Mouse (Mus musculus): ENCODE data around the gene Ifna7. TPM values are rescaled to one million over a fixed set of nuclear protein-coding genes. Genes with fewer than 3 reads are reported as not detected.
"Not testable (repeated sequence)": the region's sequence is repeated elsewhere in the genome, so short reads cannot be mapped to it uniquely, and the experiment has no call there.

The Ifna7 gene
- not detected in 2 replicates for polyA plus RNA-seq (2016; fragmentation: Nextera tagmentation; extraction: Ambion mirVana)

DNA sequence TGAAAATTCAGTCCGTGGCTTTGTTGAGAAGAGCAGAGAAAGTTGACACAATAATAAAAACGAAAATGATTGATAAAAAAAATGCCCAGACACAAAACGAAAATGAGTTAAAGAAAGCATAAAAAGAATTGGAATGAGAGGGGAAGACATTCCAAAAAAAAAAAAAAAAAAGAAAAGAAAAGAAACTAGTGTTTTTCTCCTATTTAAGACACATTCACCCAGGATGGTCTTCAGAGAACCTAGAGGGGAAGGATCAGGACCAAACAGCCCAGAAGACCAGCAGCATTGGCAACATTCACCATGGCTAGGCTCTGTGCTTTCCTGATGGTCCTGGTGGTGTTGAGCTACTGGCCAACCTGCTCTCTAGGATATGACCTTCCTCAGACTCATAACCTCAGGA lies at the start of gene Ifna7:
Ifna7 (plus strand) TSS at position 301 of the 400 bp plus-strand sequence.
- no peaks in the 10 kb centered on the region for H3K9me3 ChIP-seq
- no peak within 1 kb of the TSS for H3K9ac ChIP-seq (replicated peaks)
- H3K4me2 ChIP-seq = no peak within 1 kb of the TSS
- ATAC-seq (ENCODE audit: insufficient number of reproducible peaks, insufficient read depth, low FRiP score, low TSS enrichment, low read depth) = no peak
- 66% methylated on average over 3 of the region's 3 CpGs for WGBS
- no peaks in the 10 kb centered on the region; the same call in 1 of the 2 replicates for H3K27me3 ChIP-seq
- H3K4me1 ChIP-seq (replicated peaks) = no peaks in the 10 kb centered on the region
- no peak within 1 kb of the TSS for H3K27ac ChIP-seq
- no peak within 1 kb of the TSS for H3K4me3 ChIP-seq (replicated peaks)
- no peaks in the 10 kb centered on the region for H3K36me3 ChIP-seq

DNA sequence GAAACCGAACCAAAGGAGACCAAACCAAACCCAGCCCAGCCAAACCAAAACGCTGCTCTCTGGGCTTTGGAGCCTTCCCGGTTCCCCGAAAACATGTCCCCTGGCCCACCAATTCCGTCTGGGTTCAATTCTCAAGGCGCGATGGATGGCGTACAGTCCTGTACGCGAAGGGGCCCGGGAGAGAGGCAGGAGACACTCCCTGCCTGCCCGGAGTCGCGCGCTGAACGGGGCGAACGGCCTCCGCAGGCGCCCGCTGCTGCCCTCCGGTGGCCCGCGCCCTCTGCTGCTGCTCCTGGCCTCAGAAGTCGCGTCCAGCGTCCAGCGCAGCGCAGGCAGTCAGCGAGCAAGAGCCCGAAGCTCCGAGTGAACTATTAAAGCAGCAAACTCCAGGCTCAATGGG lies 42.5 kb upstream of the Ifna7 start, which contains the start of gene Gm13290:
Gm13290 (plus strand) TSS at position 301 of the 400 bp plus-strand sequence.
- H3K9me3 ChIP-seq; ATAC-seq (ENCODE audit: insufficient number of reproducible peaks, insufficient read depth, low FRiP score, low TSS enrichment, low read depth); H3K4me3 ChIP-seq (replicated peaks); H3K27ac ChIP-seq; H3K4me2 ChIP-seq; H3K27me3 ChIP-seq; H3K4me1 ChIP-seq (replicated peaks); H3K9ac ChIP-seq (replicated peaks); H3K36me3 ChIP-seq: not testable (repeated sequence)
- no CpG with 5 or more reads among the region's 32 CpGs for WGBS

DNA sequence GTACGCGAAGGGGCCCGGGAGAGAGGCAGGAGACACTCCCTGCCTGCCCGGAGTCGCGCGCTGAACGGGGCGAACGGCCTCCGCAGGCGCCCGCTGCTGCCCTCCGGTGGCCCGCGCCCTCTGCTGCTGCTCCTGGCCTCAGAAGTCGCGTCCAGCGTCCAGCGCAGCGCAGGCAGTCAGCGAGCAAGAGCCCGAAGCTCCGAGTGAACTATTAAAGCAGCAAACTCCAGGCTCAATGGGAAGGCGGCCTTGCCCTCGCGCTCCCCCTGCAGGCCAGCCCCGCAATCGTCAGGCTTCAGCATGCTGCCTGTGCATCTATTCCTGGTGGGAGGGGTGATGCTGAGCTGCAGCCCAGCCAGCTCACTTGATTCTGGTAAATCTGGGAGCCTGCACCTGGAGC lies 39.4 kb upstream of the Ifna7 start, which contains the start of gene Gm13289:
Gm13289 (plus strand) TSS at position 301 of the 400 bp plus-strand sequence.
- H3K36me3 ChIP-seq; H3K27me3 ChIP-seq; ATAC-seq (ENCODE audit: insufficient number of reproducible peaks, insufficient read depth, low FRiP score, low TSS enrichment, low read depth); H3K27ac ChIP-seq; H3K9me3 ChIP-seq; H3K4me2 ChIP-seq; H3K4me3 ChIP-seq (replicated peaks); H3K9ac ChIP-seq (replicated peaks); H3K4me1 ChIP-seq (replicated peaks): not testable (repeated sequence)
- WGBS = no CpG with 5 or more reads among the region's 29 CpGs

DNA sequence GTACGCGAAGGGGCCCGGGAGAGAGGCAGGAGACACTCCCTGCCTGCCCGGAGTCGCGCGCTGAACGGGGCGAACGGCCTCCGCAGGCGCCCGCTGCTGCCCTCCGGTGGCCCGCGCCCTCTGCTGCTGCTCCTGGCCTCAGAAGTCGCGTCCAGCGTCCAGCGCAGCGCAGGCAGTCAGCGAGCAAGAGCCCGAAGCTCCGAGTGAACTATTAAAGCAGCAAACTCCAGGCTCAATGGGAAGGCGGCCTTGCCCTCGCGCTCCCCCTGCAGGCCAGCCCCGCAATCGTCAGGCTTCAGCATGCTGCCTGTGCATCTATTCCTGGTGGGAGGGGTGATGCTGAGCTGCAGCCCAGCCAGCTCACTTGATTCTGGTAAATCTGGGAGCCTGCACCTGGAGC lies 36.5 kb upstream of the Ifna7 start, which contains the start of gene Gm13272:
Gm13272 (plus strand) TSS at position 301 of the 400 bp plus-strand sequence.
- H3K27me3 ChIP-seq; H3K9ac ChIP-seq (replicated peaks): not testable (repeated sequence)

DNA sequence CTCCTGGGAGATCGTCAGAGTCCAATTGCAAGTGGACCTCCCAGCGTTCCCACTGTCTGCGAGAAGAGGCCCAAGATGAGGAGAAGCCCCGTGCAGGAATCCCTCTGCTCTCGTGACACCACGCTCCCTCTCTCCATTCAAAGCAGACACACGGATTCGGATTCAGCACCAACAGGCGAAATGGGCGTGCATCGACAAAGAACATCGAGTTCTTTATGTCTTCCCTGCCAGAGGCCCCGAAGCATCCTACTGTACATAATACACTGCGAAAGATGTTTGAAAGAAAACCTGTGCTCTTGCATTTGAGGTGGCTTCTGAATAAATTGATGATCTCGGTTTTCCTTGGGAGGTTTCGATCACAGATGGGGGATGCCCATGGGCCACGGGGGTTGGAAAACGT lies 35.7 kb upstream of the Ifna7 start:
- not testable (repeated sequence) for H3K36me3 ChIP-seq; ATAC-seq (ENCODE audit: insufficient number of reproducible peaks, insufficient read depth, low FRiP score, low TSS enrichment, low read depth); H3K27ac ChIP-seq; H3K4me2 ChIP-seq; H3K4me1 ChIP-seq (replicated peaks); H3K9ac ChIP-seq (replicated peaks); H3K9me3 ChIP-seq; H3K27me3 ChIP-seq; H3K4me3 ChIP-seq (replicated peaks)
- WGBS = 53% methylated on average over 16 of the region's 18 CpGs

More for the DNA sequence above, 36.5 kb upstream of the Ifna7 start, which contains the start of gene Gm13272:
- H3K27ac ChIP-seq; H3K4me2 ChIP-seq; H3K4me3 ChIP-seq (replicated peaks); ATAC-seq (ENCODE audit: insufficient number of reproducible peaks, insufficient read depth, low FRiP score, low TSS enrichment, low read depth); H3K36me3 ChIP-seq; H3K4me1 ChIP-seq (replicated peaks); H3K9me3 ChIP-seq: not testable (repeated sequence)
- no CpG with 5 or more reads among the region's 29 CpGs for WGBS

DNA sequence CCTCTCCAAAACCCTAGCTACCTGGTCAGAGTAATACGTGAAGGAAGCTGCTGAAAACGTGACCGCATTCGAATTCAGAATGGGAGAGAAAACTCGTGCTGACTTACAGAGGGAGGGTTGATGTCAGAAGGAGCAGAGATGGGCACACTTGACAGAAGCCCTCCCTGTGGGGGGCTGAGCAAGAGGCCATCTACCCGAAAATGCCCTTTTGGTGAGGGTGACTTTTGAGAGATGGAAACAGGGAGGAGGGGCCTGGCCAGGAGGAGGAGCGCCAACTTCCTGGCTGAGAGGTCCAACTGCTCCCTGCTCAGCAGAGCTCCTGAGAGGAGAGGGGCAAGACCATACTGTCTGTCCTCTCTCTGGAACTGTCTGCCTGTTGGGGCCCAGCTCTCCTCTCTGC lies 34.2 kb upstream of the Ifna7 start, which contains the start of gene Ifnz:
Ifnz (plus strand) TSS at position 301 of the 400 bp plus-strand sequence.
- not testable (repeated sequence) for H3K9me3 ChIP-seq; H3K4me1 ChIP-seq (replicated peaks); H3K27me3 ChIP-seq; H3K9ac ChIP-seq (replicated peaks); ATAC-seq (ENCODE audit: insufficient number of reproducible peaks, insufficient read depth, low FRiP score, low TSS enrichment, low read depth); H3K36me3 ChIP-seq; H3K27ac ChIP-seq
- WGBS = 12% methylated on average over 5 of the region's 7 CpGs
- Histone ChIP-seq H3K4me3 (replicated peaks) (peak within 1 kb of the TSS; percentile 25; the same call in 1 of the 2 replicates), H3K4me2 (peak within 1 kb of the TSS; percentile 45)

DNA sequence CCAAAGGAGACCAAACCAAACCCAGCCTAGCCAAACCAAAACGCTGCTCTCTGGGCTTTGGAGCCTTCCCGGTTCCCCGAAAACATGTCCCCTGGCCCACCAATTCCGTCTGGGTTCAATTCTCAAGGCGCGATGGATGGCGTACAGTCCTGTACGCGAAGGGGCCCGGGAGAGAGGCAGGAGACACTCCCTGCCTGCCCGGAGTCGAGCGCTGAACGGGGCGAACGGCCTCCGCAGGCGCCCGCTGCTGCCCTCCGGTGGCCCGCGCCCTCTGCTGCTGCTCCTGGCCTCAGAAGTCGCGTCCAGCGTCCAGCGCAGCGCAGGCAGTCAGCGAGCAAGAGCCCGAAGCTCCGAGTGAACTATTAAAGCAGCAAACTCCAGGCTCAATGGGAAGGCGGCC lies 33.7 kb upstream of the Ifna7 start:
- H3K9me3 ChIP-seq; H3K36me3 ChIP-seq; H3K9ac ChIP-seq (replicated peaks); H3K27ac ChIP-seq; H3K27me3 ChIP-seq; H3K4me1 ChIP-seq (replicated peaks); ATAC-seq (ENCODE audit: insufficient number of reproducible peaks, insufficient read depth, low FRiP score, low TSS enrichment, low read depth): not testable (repeated sequence)
- Histone ChIP-seq H3K4me2 (peak overlapping the region; percentile 45), H3K4me3 (replicated peaks) (peak overlapping the region; percentile 25; the same call in 1 of the 2 replicates)
- WGBS = 2% methylated on average over 19 of the region's 31 CpGs

DNA sequence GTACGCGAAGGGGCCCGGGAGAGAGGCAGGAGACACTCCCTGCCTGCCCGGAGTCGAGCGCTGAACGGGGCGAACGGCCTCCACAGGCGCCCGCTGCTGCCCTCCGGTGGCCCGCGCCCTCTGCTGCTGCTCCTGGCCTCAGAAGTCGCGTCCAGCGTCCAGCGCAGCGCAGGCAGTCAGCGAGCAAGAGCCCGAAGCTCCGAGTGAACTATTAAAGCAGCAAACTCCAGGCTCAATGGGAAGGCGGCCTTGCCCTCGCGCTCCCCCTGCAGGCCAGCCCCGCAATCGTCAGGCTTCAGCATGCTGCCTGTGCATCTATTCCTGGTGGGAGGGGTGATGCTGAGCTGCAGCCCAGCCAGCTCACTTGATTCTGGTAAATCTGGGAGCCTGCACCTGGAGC lies 30.6 kb upstream of the Ifna7 start, which contains the start of gene Gm13276:
Gm13276 (plus strand) TSS at position 301 of the 400 bp plus-strand sequence.
- not testable (repeated sequence) for H3K9ac ChIP-seq (replicated peaks); H3K27me3 ChIP-seq; H3K4me1 ChIP-seq (replicated peaks); H3K36me3 ChIP-seq; H3K4me2 ChIP-seq; H3K4me3 ChIP-seq (replicated peaks); ATAC-seq (ENCODE audit: insufficient number of reproducible peaks, insufficient read depth, low FRiP score, low TSS enrichment, low read depth); H3K9me3 ChIP-seq; H3K27ac ChIP-seq
- WGBS = no CpG with 5 or more reads among the region's 27 CpGs

DNA sequence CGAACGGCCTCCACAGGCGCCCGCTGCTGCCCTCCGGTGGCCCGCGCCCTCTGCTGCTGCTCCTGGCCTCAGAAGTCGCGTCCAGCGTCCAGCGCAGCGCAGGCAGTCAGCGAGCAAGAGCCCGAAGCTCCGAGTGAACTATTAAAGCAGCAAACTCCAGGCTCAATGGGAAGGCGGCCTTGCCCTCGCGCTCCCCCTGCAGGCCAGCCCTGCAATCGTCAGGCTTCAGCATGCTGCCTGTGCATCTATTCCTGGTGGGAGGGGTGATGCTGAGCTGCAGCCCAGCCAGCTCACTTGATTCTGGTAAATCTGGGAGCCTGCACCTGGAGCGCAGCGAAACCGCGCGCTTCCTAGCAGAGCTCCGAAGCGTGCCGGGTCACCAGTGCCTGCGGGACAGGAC lies 27.6 kb upstream of the Ifna7 start, which contains the start of gene Gm13277:
Gm13277 (plus strand) TSS at position 231 of the 400 bp plus-strand sequence.
- WGBS = 0% methylated on average over 4 of the region's 28 CpGs
- not testable (repeated sequence) for H3K9ac ChIP-seq (replicated peaks); H3K36me3 ChIP-seq; H3K4me3 ChIP-seq (replicated peaks); H3K9me3 ChIP-seq; H3K4me2 ChIP-seq; H3K4me1 ChIP-seq (replicated peaks); ATAC-seq (ENCODE audit: insufficient number of reproducible peaks, insufficient read depth, low FRiP score, low TSS enrichment, low read depth); H3K27me3 ChIP-seq; H3K27ac ChIP-seq

DNA sequence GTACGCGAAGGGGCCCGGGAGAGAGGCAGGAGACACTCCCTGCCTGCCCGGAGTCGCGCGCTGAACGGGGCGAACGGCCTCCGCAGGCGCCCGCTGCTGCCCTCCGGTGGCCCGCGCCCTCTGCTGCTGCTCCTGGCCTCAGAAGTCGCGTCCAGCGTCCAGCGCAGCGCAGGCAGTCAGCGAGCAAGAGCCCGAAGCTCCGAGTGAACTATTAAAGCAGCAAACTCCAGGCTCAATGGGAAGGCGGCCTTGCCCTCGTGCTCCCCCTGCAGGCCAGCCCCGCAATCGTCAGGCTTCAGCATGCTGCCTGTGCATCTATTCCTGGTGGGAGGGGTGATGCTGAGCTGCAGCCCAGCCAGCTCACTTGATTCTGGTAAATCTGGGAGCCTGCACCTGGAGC lies 24.8 kb upstream of the Ifna7 start, which contains the start of gene Gm13278:
Gm13278 (plus strand) TSS at position 301 of the 400 bp plus-strand sequence.
- not testable (repeated sequence) for ATAC-seq (ENCODE audit: insufficient number of reproducible peaks, insufficient read depth, low FRiP score, low TSS enrichment, low read depth); H3K36me3 ChIP-seq; H3K9me3 ChIP-seq; H3K27me3 ChIP-seq; H3K4me3 ChIP-seq (replicated peaks); H3K4me1 ChIP-seq (replicated peaks); H3K27ac ChIP-seq; H3K4me2 ChIP-seq; H3K9ac ChIP-seq (replicated peaks)
- no CpG with 5 or more reads among the region's 28 CpGs for WGBS

DNA sequence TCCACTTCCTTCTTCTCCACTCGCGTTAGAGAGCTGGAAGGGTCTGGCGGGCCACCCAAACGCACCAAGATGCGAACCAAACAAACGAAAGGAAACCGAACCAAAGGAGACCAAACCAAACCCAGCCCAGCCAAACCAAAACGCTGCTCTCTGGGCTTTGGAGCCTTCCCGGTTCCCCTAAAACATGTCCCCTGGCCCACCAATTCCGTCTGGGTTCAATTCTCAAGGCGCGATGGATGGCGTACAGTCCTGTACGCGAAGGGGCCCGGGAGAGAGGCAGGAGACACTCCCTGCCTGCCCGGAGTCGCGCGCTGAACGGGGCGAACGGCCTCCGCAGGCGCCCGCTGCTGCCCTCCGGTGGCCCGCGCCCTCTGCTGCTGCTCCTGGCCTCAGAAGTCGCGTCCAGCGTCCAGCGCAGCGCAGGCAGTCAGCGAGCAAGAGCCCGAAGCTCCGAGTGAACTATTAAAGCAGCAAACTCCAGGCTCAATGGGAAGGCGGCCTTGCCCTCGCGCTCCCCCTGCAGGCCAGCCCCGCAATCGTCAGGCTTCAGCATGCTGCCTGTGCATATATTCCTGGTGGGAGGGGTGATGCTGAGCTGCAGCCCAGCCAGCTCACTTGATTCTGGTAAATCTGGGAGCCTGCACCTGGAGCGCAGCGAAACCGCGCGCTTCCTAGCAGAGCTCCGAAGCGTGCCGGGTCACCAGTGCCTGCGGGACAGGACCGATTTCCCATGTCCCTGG lies 21.9 kb upstream of the Ifna7 start, which contains the start of gene Gm13275:
Gm13275 (plus strand) TSS at position 552 of the 740 bp plus-strand sequence.
- not testable (repeated sequence) for H3K9me3 ChIP-seq; H3K4me2 ChIP-seq; H3K4me3 ChIP-seq (replicated peaks); ATAC-seq (ENCODE audit: insufficient number of reproducible peaks, insufficient read depth, low FRiP score, low TSS enrichment, low read depth); H3K36me3 ChIP-seq; H3K27ac ChIP-seq; H3K27me3 ChIP-seq; H3K9ac ChIP-seq (replicated peaks); H3K4me1 ChIP-seq (replicated peaks)
- WGBS = 0% methylated on average over 18 of the region's 52 CpGs
